In genomic region chr6:7844412-7844801, GRCm38 (mm10) we compare ENCODE assay signal across 8 mouse cellular contexts. TPM values are rescaled to one million over a fixed set of nuclear protein-coding genes. Genes with fewer than 3 reads are reported as not detected.
DNase-seq lines count a peak whose midpoint lies in the region; ATAC-seq and TF ChIP-seq lines count a peak whose summit lies in the region.

No protein-coding gene starts in this region.

- peak; percentile 99 for DNase-seq in gastrocnemius, postnatal 10 days
- DNase-seq in left cerebral cortex, postnatal 10 days (ENCODE audit: extremely low spot score in 1 of 2, low spot score in 2 of 2), result peak; percentile 92 to 100
- peak; percentile 98 for DNase-seq in right cerebral cortex, postnatal 25 days
- DNase-seq in urinary bladder, postnatal 4 days (ENCODE audit: low spot score in 2 of 2), result peak; percentile 98 to 99

- no peak for TF ChIP-seq POLR2A in cortical plate, adult 2 months (IDR thresholded peaks at IDR 0.05; ENCODE audit: extremely low read depth, insufficient read depth, low read length)

- intact Hi-C loops in left cerebral cortex, postnatal 10 days (cut with DNase I), result loop anchor here (10.0 kb wide), 3 partner anchors 110 to 340 kb away; no protein-coding TSS in a partner anchor

- peak; percentile 77 for ATAC-seq in activated CD4-positive, CD25-positive, alpha-beta regulatory T cell, adult 4 months
- peak; percentile 78 for ATAC-seq in inflammation-experienced regulatory T-cells, adult 6 months
- ATAC-seq in megakaryocyte-erythroid progenitor cell, adult 5-6 weeks (replicated peaks; ENCODE audit: low FRiP score, low TSS enrichment, poor library complexity, severe bottlenecking), result peak; percentile 93

- TF ChIP-seq CTCF in cortical plate, adult 2 months (IDR thresholded peaks at IDR 0.05; ENCODE audit: extremely low read depth, insufficient read depth, low read length), result 0 out of 2 replicates have a peak, but pooled peaks have one; percentile 5

- H3K4me1 ChIP-seq in cortical plate, adult 2 months (ENCODE audit: control insufficient read depth, insufficient read depth, low read length), result peaks cover 9% of the 10 kb centered on the region

- H3K27ac ChIP-seq in cortical plate, adult 2 months (ENCODE audit: insufficient read depth, low read length), result peak overlapping the region; percentile 65; the same call in 1 of the 2 replicates

- peak overlapping the region; percentile 99 for H3K4me3 ChIP-seq in cortical plate, adult 2 months (ENCODE audit: insufficient read depth, low read length)

RNA-seq across cellular contexts. Expression of gene C1galt1, which starts 0.2 kb away (rescaled TPM):
- polyA plus RNA-seq in activated CD4-positive, CD25-positive, alpha-beta regulatory T cell, adult 4 months (2017; shearing (Covaris generic)), result 1 to 10 TPM; 5.8 to 8.0 TPM
- polyA plus RNA-seq in cortical plate, adult 2 months (2012; rRNA removed), result 7.3 and 7.4 TPM in 2 replicates
- total RNA-seq in gastrocnemius, postnatal 10 days (2021), result 10 to 100 TPM; 13.5 to 15.8 TPM
- 1 to 10 TPM; 4.8 to 6.7 (median 5.3) TPM for polyA plus RNA-seq in inflammation-experienced regulatory T-cells, adult 6 months (2017; shearing (Covaris generic))
- 10 to 100 TPM; 16.7 to 19.0 TPM for total RNA-seq in left cerebral cortex, postnatal 10 days (2021)
- 50.1 and 56.5 TPM in 2 replicates for total RNA-seq in megakaryocyte-erythroid progenitor cell, adult 5-6 weeks (2014; fragmentation: Nextera tagmentation)
- total RNA-seq in megakaryocyte-erythroid progenitor cell, adult 5-6 weeks (2017), result 51.2 and 57.4 TPM in 2 replicates

Comparison
In these comparisons a context has a peak if more than half of its experiments do, and no peak if none do; other contexts are left out.
1. Peak in every context shown above with its lines: DNase-seq, ATAC-seq, H3K4me3 ChIP-seq and H3K27ac ChIP-seq.